Comparison of ENCODE assay signal across 7 mouse cellular contexts in the genomic region with DNA sequence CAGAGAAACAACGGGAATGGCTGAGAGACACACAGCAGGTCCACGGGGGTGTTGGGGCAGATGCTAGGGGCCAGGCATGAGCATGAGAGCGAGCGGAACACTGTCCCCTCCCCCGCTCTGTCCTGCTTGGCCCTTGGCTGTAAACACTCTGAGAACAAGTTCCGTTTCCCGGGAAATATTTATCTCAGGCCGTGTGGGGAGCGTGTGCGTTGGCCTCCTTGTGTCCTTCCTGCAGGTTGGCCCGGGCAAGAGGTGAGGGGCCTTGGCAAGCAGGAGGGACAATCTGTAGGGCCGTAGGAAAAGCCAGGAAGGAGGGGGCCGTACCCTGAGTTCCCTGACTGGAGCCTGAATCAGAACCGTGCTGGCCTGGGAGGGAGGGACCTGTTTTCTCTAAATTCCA. TPM values are rescaled to one million over a fixed set of nuclear protein-coding genes. Genes with fewer than 3 reads are reported as not detected.
DNase-seq lines count a peak whose midpoint lies in the region; ATAC-seq and TF ChIP-seq lines count a peak whose summit lies in the region.

No protein-coding gene starts in this region.

- 38% methylated on average over 14 of the region's 14 CpGs for WGBS in embryonic facial prominence, embryonic 12.5 days
- WGBS in hindbrain, embryonic 14.5 days: 58% methylated on average over 14 of the region's 14 CpGs
- 27% methylated on average over 14 of the region's 14 CpGs for WGBS in limb, embryonic 14.5 days
- 14% methylated on average over 14 of the region's 14 CpGs for WGBS in stomach, embryonic 16.5 days
- WGBS in forebrain, embryonic 11.5 days: 65% methylated on average over 14 of the region's 14 CpGs

- DNase-seq in hindbrain, embryonic 14.5 days (ENCODE audit: low spot score): no peak
- DNase-seq in limb, embryonic 14.5 days (ENCODE audit: low spot score): peak; percentile 20
- DNase-seq in forebrain, embryonic 11.5 days (ENCODE audit: low spot score): no peak
- DNase-seq in left cerebral cortex, adult 9 months (ENCODE audit: low spot score in 2 of 2): no peak

- ATAC-seq in embryonic facial prominence, embryonic 12.5 days (ENCODE audit: insufficient number of reproducible peaks, insufficient read depth, low FRiP score, low TSS enrichment): no peak
- no peak for ATAC-seq in hindbrain, embryonic 14.5 days (ENCODE audit: low FRiP score)
- no peak; the same call in 1 of the 2 replicates for ATAC-seq in limb, embryonic 14.5 days (ENCODE audit: low FRiP score, low read depth)
- ATAC-seq in stomach, embryonic 16.5 days (ENCODE audit: insufficient read depth, low FRiP score): peak; percentile 63
- ATAC-seq in forebrain, embryonic 11.5 days (replicated peaks; ENCODE audit: low FRiP score): no peak

- H3K4me2 ChIP-seq in embryonic facial prominence, embryonic 12.5 days (replicated peaks): no peak overlapping the region
- no peak overlapping the region for H3K4me2 ChIP-seq in hindbrain, embryonic 14.5 days (replicated peaks)
- H3K4me2 ChIP-seq in limb, embryonic 14.5 days (replicated peaks; ENCODE audit: low read depth, low read length, severe bottlenecking): no peak overlapping the region
- no peak overlapping the region; the same call in 1 of the 2 replicates for H3K4me2 ChIP-seq in stomach, embryonic 16.5 days (ENCODE audit: low read depth, low read length)
- no peak overlapping the region for H3K4me2 ChIP-seq in forebrain, embryonic 11.5 days (ENCODE audit: low read depth, low read length, severe bottlenecking)

- TF ChIP-seq CTCF in cortical plate, adult 2 months (IDR thresholded peaks at IDR 0.05; ENCODE audit: extremely low read depth, insufficient read depth, low read length): no peak

- H3K9me3 ChIP-seq in embryonic facial prominence, embryonic 12.5 days: no peaks in the 10 kb centered on the region
- no peaks in the 10 kb centered on the region for H3K9me3 ChIP-seq in hindbrain, embryonic 14.5 days (ENCODE audit: control insufficient read depth, low read length)
- no peaks in the 10 kb centered on the region for H3K9me3 ChIP-seq in limb, embryonic 14.5 days (ENCODE audit: control insufficient read depth, low read length)
- H3K9me3 ChIP-seq in stomach, embryonic 16.5 days (replicated peaks; ENCODE audit: control insufficient read depth, low read length): no peaks in the 10 kb centered on the region
- H3K9me3 ChIP-seq in forebrain, embryonic 11.5 days (ENCODE audit: control insufficient read depth, low read length): no peaks in the 10 kb centered on the region

- no peak overlapping the region for H3K4me3 ChIP-seq in cortical plate, adult 2 months (ENCODE audit: insufficient read depth, low read length)
- H3K4me3 ChIP-seq in embryonic facial prominence, embryonic 12.5 days: no peak overlapping the region
- H3K4me3 ChIP-seq in hindbrain, embryonic 14.5 days (replicated peaks; ENCODE audit: low read length): no peak overlapping the region
- no peak overlapping the region for H3K4me3 ChIP-seq in limb, embryonic 14.5 days (replicated peaks; ENCODE audit: low read length)
- H3K4me3 ChIP-seq in stomach, embryonic 16.5 days (replicated peaks; ENCODE audit: low read length): no peak overlapping the region
- H3K4me3 ChIP-seq in forebrain, embryonic 11.5 days (ENCODE audit: low read depth, low read length): no peak overlapping the region

- no peaks in the 10 kb centered on the region for H3K36me3 ChIP-seq in embryonic facial prominence, embryonic 12.5 days
- H3K36me3 ChIP-seq in hindbrain, embryonic 14.5 days (replicated peaks; ENCODE audit: control insufficient read depth, insufficient read depth): no peaks in the 10 kb centered on the region
- no peaks in the 10 kb centered on the region for H3K36me3 ChIP-seq in limb, embryonic 14.5 days (ENCODE audit: control insufficient read depth, insufficient read depth, low read length)
- H3K36me3 ChIP-seq in stomach, embryonic 16.5 days (ENCODE audit: control insufficient read depth, insufficient read depth, low read length): no peaks in the 10 kb centered on the region
- no peaks in the 10 kb centered on the region for H3K36me3 ChIP-seq in forebrain, embryonic 11.5 days (ENCODE audit: control insufficient read depth, insufficient read depth, low read length)

- no peak overlapping the region for H3K9ac ChIP-seq in embryonic facial prominence, embryonic 12.5 days
- no peak overlapping the region for H3K9ac ChIP-seq in hindbrain, embryonic 14.5 days
- no peak overlapping the region for H3K9ac ChIP-seq in limb, embryonic 14.5 days (ENCODE audit: low read depth, low read length, severe bottlenecking)
- no peak overlapping the region for H3K9ac ChIP-seq in stomach, embryonic 16.5 days (ENCODE audit: low read length)
- no peak overlapping the region for H3K9ac ChIP-seq in forebrain, embryonic 11.5 days (ENCODE audit: low read length)

- TF ChIP-seq POLR2A in cortical plate, adult 2 months (IDR thresholded peaks at IDR 0.05; ENCODE audit: extremely low read depth, insufficient read depth, low read length): no peak
- no peak for TF ChIP-seq POLR2A in limb, embryonic 14.5 days (IDR thresholded peaks at IDR 0.05; ENCODE audit: borderline replicate concordance, extremely low read depth, insufficient read depth, insufficient read length)

- no peaks in the 10 kb centered on the region for H3K27me3 ChIP-seq in embryonic facial prominence, embryonic 12.5 days
- no peaks in the 10 kb centered on the region for H3K27me3 ChIP-seq in hindbrain, embryonic 14.5 days (ENCODE audit: control insufficient read depth, insufficient read depth, low read length)
- H3K27me3 ChIP-seq in limb, embryonic 14.5 days (ENCODE audit: control insufficient read depth, insufficient read depth, low read length): no peaks in the 10 kb centered on the region
- no peaks in the 10 kb centered on the region for H3K27me3 ChIP-seq in stomach, embryonic 16.5 days (ENCODE audit: control insufficient read depth, insufficient read depth, low read length)
- H3K27me3 ChIP-seq in forebrain, embryonic 11.5 days (ENCODE audit: control insufficient read depth, insufficient read depth, low read length): 0 out of 2 replicates have a peak, but pooled peaks cover 2% of the 10 kb centered on the region

- H3K27ac ChIP-seq in cortical plate, adult 2 months (ENCODE audit: insufficient read depth, low read length): peak overlapping the region; percentile 36; the same call in 1 of the 2 replicates
- H3K27ac ChIP-seq in embryonic facial prominence, embryonic 12.5 days: 0 out of 2 replicates have a peak overlapping the region, but pooled peaks have one; percentile 5
- H3K27ac ChIP-seq in hindbrain, embryonic 14.5 days: 0 out of 2 replicates have a peak overlapping the region, but pooled peaks have one; percentile 26
- H3K27ac ChIP-seq in limb, embryonic 14.5 days (replicated peaks; ENCODE audit: low read depth, low read length): no peak overlapping the region
- peak overlapping the region; percentile 28 for H3K27ac ChIP-seq in stomach, embryonic 16.5 days (ENCODE audit: low read length)
- H3K27ac ChIP-seq in forebrain, embryonic 11.5 days (ENCODE audit: low read depth, low read length): no peak overlapping the region

- H3K4me1 ChIP-seq in cortical plate, adult 2 months (ENCODE audit: control insufficient read depth, insufficient read depth, low read length): peaks cover 20% of the 10 kb centered on the region
- H3K4me1 ChIP-seq in embryonic facial prominence, embryonic 12.5 days: peaks cover 10% of the 10 kb centered on the region
- H3K4me1 ChIP-seq in hindbrain, embryonic 14.5 days (replicated peaks; ENCODE audit: control insufficient read depth, insufficient read depth, low read length): peaks cover 8% of the 10 kb centered on the region; the same call in 1 of the 2 replicates
- no peaks in the 10 kb centered on the region; the same call in 1 of the 2 replicates for H3K4me1 ChIP-seq in limb, embryonic 14.5 days (ENCODE audit: control insufficient read depth, insufficient read depth, low read length)
- H3K4me1 ChIP-seq in stomach, embryonic 16.5 days (ENCODE audit: control insufficient read depth, insufficient read depth, low read length): peaks cover 22% of the 10 kb centered on the region
- 0 out of 2 replicates have a peak, but pooled peaks cover 2% of the 10 kb centered on the region for H3K4me1 ChIP-seq in forebrain, embryonic 11.5 days (replicated peaks; ENCODE audit: control insufficient read depth, insufficient read depth, low read length)

RNA-seq across cellular contexts. Expression of gene Pde2a, which starts 43.9 kb away (rescaled TPM):
- 223 and 236 TPM in 2 replicates for polyA plus RNA-seq in cortical plate, adult 2 months (2012; rRNA removed)
- polyA plus RNA-seq in embryonic facial prominence, embryonic 12.5 days (2016; fragmentation: Nextera tagmentation; extraction: Ambion mirVana): 20.4 and 21.3 TPM in 2 replicates
- 25.9 and 26.6 TPM in 2 replicates for polyA plus RNA-seq in hindbrain, embryonic 14.5 days (2014; fragmentation: Nextera tagmentation; extraction: Ambion mirVana)
- 11.8 and 12.7 TPM in 2 replicates for polyA plus RNA-seq in limb, embryonic 14.5 days (2012; rRNA removed)
- 4.9 and 10.5 TPM in 2 replicates for polyA plus RNA-seq in limb, embryonic 14.5 days (2014; fragmentation: Nextera tagmentation; extraction: Ambion mirVana)
- 16.0 and 19.0 TPM in 2 replicates for polyA plus RNA-seq in stomach, embryonic 16.5 days (2015; fragmentation: Nextera tagmentation; extraction: Ambion mirVana)
- 18.6 and 22.7 TPM in 2 replicates for polyA plus RNA-seq in forebrain, embryonic 11.5 days (2014; fragmentation: Nextera tagmentation; extraction: Ambion mirVana)

RNA-seq across cellular contexts. Expression of gene Gm45837, which starts 54.7 kb away (rescaled TPM):
- polyA plus RNA-seq in cortical plate, adult 2 months (2012; rRNA removed): 0.56 and 0.59 TPM in 2 replicates
- polyA plus RNA-seq in embryonic facial prominence, embryonic 12.5 days (2016; fragmentation: Nextera tagmentation; extraction: Ambion mirVana): not detected in 2 replicates
- polyA plus RNA-seq in hindbrain, embryonic 14.5 days (2014; fragmentation: Nextera tagmentation; extraction: Ambion mirVana): 1.3 TPM in 1 of 2 replicates, not detected in the other
- 0.41 and 0.93 TPM in 2 replicates for polyA plus RNA-seq in limb, embryonic 14.5 days (2012; rRNA removed)
- polyA plus RNA-seq in limb, embryonic 14.5 days (2014; fragmentation: Nextera tagmentation; extraction: Ambion mirVana): 7.5 and 8.8 TPM in 2 replicates
- 5.4 and 5.7 TPM in 2 replicates for polyA plus RNA-seq in stomach, embryonic 16.5 days (2015; fragmentation: Nextera tagmentation; extraction: Ambion mirVana)
- polyA plus RNA-seq in forebrain, embryonic 11.5 days (2014; fragmentation: Nextera tagmentation; extraction: Ambion mirVana): not detected in 2 replicates

Comparison
In these comparisons a context has a peak if more than half of its experiments do, and no peak if none do; other contexts are left out.
1. H3K27ac ChIP-seq: peak in cortical plate, adult 2 months (single experiment), embryonic facial prominence, embryonic 12.5 days (single experiment), hindbrain, embryonic 14.5 days (single experiment) and stomach, embryonic 16.5 days (single experiment); none in limb, embryonic 14.5 days (single experiment) and forebrain, embryonic 11.5 days (single experiment).